In the genomic region with DNA sequence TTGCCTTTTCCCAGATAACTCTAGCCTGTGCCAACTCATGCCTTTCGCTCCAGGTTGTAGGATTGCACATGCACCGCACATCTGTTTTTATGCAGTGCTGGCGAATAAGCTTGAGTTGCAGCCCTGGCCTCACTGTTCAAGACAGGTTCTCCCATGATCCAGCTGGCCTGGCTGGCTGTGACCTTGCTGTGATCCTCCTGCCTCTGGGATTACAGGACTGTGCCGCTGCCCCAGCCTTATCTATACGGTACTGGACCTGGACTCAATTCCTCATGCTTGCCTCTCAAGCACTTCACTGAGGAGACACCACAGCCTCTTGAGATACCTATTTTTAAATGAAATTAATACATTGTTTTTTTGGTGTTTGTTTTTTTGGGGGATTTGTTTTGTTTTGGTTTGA, we compare ENCODE assay signal across 18 mouse cellular contexts.
"Had no signal": no experiment of that assay in that cellular context is flagged by ENCODE, and none has a peak within 500 bp of the region (broad histone marks: within the 10 kb centered on the region; RNA-seq: fewer than 3 reads in every experiment).

No protein-coding gene starts in this region.

- H3K27ac ChIP-seq: layer of hippocampus, adult 2 months; limb, embryonic 10.5 days; limb, embryonic 13.5 days; liver, embryonic 12.5 days; liver, embryonic 15.5 days; lung, embryonic 15.5 days; stomach, postnatal 0 days had no signal

- H3K4me1 ChIP-seq: limb, embryonic 10.5 days had no signal

- H3K9ac ChIP-seq: limb, embryonic 13.5 days; liver, embryonic 12.5 days; liver, embryonic 15.5 days; lung, embryonic 15.5 days had no signal

- H3K4me3 ChIP-seq: layer of hippocampus, adult 2 months; limb, embryonic 10.5 days; limb, embryonic 13.5 days; liver, embryonic 12.5 days; liver, embryonic 15.5 days; lung, embryonic 15.5 days had no signal

- H3K4me2 ChIP-seq: limb, embryonic 13.5 days; liver, embryonic 12.5 days; liver, embryonic 15.5 days; lung, embryonic 15.5 days; midbrain, embryonic 11.5 days had no signal

- ATAC-seq: liver, embryonic 12.5 days had no signal

- H3K27me3 ChIP-seq: limb, embryonic 13.5 days; liver, embryonic 12.5 days; liver, embryonic 15.5 days; lung, embryonic 15.5 days had no signal

- DNase-seq: kidney, adult 8-10 months; kidney, postnatal 25 days; layer of hippocampus, adult 9-11 months; liver; lung, adult 18-20 months; lung, postnatal 10 days; lung, postnatal 4 days; midbrain, embryonic 14.5 days; thymus, adult 2 months; thymus, postnatal 25 days had no signal

- H3K9me3 ChIP-seq: limb, embryonic 10.5 days; limb, embryonic 13.5 days; liver, embryonic 12.5 days; liver, embryonic 15.5 days; lung, embryonic 15.5 days had no signal
